Mouse (Mus musculus) MEL (cell line): ENCODE measurements around the gene Olfr340. TPM values are rescaled to one million over a fixed set of nuclear protein-coding genes. Genes with fewer than 3 reads are reported as not detected.
"Not testable (repeated sequence)": the region's sequence is repeated elsewhere in the genome, so short reads cannot be mapped to it uniquely, and the experiment has no call there.

ENCODE experiments used
- DNase-seq: peaks from one replicate; pipeline ENCODE4 v3.0.0; 2011; ENCODE audit warnings: low read depth, low spot score
- H3K27ac ChIP-seq: 2 replicates; pipeline ENCODE4 v1.5.1; 2012; ENCODE audit warnings: low read depth, mild to moderate bottlenecking, control low read depth, low read length, moderate library complexity; ENCODE audit not compliant: control insufficient read depth
- H3K27me3 ChIP-seq, 2 experiments: fragments of 150-350 bp in 1 of 2; sonication (generic) in 1 of 2; 2 replicates each; pipeline ENCODE4 v1.6.1; 2012; ENCODE audit warnings: low read length in 2 of 2, mild to moderate bottlenecking in 2 of 2, improper control_type of control experiment in 1 of 2, moderate library complexity in 1 of 2; ENCODE audit not compliant: insufficient read depth in 2 of 2, control insufficient read depth in 1 of 2
- H3K36me3 ChIP-seq, 2 experiments: 2 replicates each; pipeline ENCODE4 v1.6.1; 2012 to 2014; ENCODE audit warnings: low read length in 2 of 2, improper control_type of control experiment in 1 of 2, inconsistent platforms in 1 of 2, mild to moderate bottlenecking in 1 of 2; ENCODE audit not compliant: insufficient read depth in 2 of 2, control insufficient read depth in 1 of 2
- H3K4me1 ChIP-seq, 2 experiments: fragments of 150-350 bp in 1 of 2; sonication (generic) in 1 of 2; 2 replicates each; pipeline ENCODE4 v1.6.1; 2012; ENCODE audit warnings: low read length in 2 of 2, improper control_type of control experiment in 1 of 2, mild to moderate bottlenecking in 1 of 2; ENCODE audit not compliant: insufficient read depth in 2 of 2, control insufficient read depth in 1 of 2
- H3K4me3 ChIP-seq, 2 experiments: fragments of 150-350 bp in 1 of 2; sonication (generic) in 1 of 2; 2 replicates each; pipeline ENCODE4 v1.5.1; 2012; ENCODE audit warnings: low read depth in 2 of 2, low read length in 2 of 2, mild to moderate bottlenecking in 2 of 2, moderate library complexity in 2 of 2, control low read depth in 1 of 2, improper control_type of control experiment in 1 of 2; ENCODE audit not compliant: control insufficient read depth in 1 of 2, insufficient read depth in 1 of 2
- H3K79me2 ChIP-seq: 2 replicates; pipeline ENCODE4 v1.6.1; 2012; ENCODE audit warnings: mild to moderate bottlenecking, low read length, moderate library complexity; ENCODE audit not compliant: control insufficient read depth, poor library complexity, insufficient read depth
- H3K9ac ChIP-seq: 2 replicates; pipeline ENCODE4 v1.6.1; 2012; ENCODE audit warnings: low read depth, mild to moderate bottlenecking, control low read depth, low read length, moderate library complexity; ENCODE audit not compliant: control insufficient read depth, poor library complexity, severe bottlenecking
- H3K9me3 ChIP-seq: fragments of 150-350 bp; sonication (generic); replicated peaks from 2 replicates; pipeline ENCODE4 v1.6.1; 2012; ENCODE audit warnings: mild to moderate bottlenecking, low read length, improper control_type of control experiment, moderate library complexity; ENCODE audit not compliant: insufficient read depth
- BHLHE40 ChIP-seq: IDR thresholded peaks from 2 replicates; pipeline ENCODE4 v1.6.1; 2012; ENCODE audit warnings: low read depth, mild to moderate bottlenecking, inconsistent platforms, low read length, improper control_type of control experiment, borderline replicate concordance
- CHD2 ChIP-seq: IDR thresholded peaks from 2 replicates; pipeline ENCODE4 v1.6.1; 2011; ENCODE audit warnings: low read length, improper control_type of control experiment
- GABPA ChIP-seq: IDR thresholded peaks from 2 replicates; pipeline ENCODE4 v1.6.1; 2012; ENCODE audit warnings: low read depth, mild to moderate bottlenecking, inconsistent platforms, low read length, improper control_type of control experiment, moderate library complexity
- JUND ChIP-seq: IDR thresholded peaks from 2 replicates; pipeline ENCODE4 v1.6.1; 2011; ENCODE audit warnings: low read depth, mild to moderate bottlenecking, improper control_type of control experiment, low read length
- KAT2A ChIP-seq: conservative IDR thresholded peaks from 2 replicates; pipeline ENCODE4 v1.6.1; 2012; ENCODE audit warnings: low read depth, low read length, improper control_type of control experiment, inconsistent platforms
- MAZ ChIP-seq: IDR thresholded peaks from 2 replicates; pipeline ENCODE4 v1.6.1; 2012; ENCODE audit warnings: low read depth, mild to moderate bottlenecking, inconsistent platforms, low read length, improper control_type of control experiment
- MXI1 ChIP-seq: IDR thresholded peaks from 2 replicates; pipeline ENCODE4 v1.6.1; 2011; ENCODE audit warnings: mild to moderate bottlenecking, low read depth, low read length, improper control_type of control experiment
- MYB ChIP-seq: IDR thresholded peaks from 2 replicates; pipeline ENCODE4 v1.6.1; 2011; ENCODE audit warnings: mild to moderate bottlenecking, low read depth, low read length, improper control_type of control experiment
- MYC ChIP-seq: IDR thresholded peaks from 2 replicates; pipeline ENCODE4 v1.6.1; 2011; ENCODE audit warnings: low read depth, mild to moderate bottlenecking, low read length, improper control_type of control experiment, moderate library complexity
- RCOR1 ChIP-seq: IDR thresholded peaks from 2 replicates; pipeline ENCODE4 v1.6.1; 2012; ENCODE audit warnings: low read depth, mild to moderate bottlenecking, inconsistent platforms, low read length, improper control_type of control experiment
- TBP ChIP-seq: IDR thresholded peaks from 2 replicates; pipeline ENCODE4 v1.8.0; 2011; ENCODE audit warnings: low read depth, low read length, improper control_type of control experiment
- UBTF ChIP-seq: IDR thresholded peaks from 2 replicates; pipeline ENCODE4 v1.6.1; 2012; ENCODE audit warnings: low read depth, mild to moderate bottlenecking, inconsistent platforms, low read length, improper control_type of control experiment, moderate library complexity, borderline replicate concordance; ENCODE audit not compliant: insufficient read depth
- USF1 ChIP-seq: IDR thresholded peaks from 2 replicates; pipeline ENCODE4 v1.6.1; 2014; ENCODE audit warnings: low read depth, mild to moderate bottlenecking, inconsistent platforms, low read length, improper control_type of control experiment, moderate library complexity
- ZKSCAN1 ChIP-seq: IDR thresholded peaks from 2 replicates; pipeline ENCODE4 v1.6.1; 2012; ENCODE audit warnings: low read depth, mild to moderate bottlenecking, inconsistent platforms, low read length, improper control_type of control experiment, moderate library complexity
- polyA plus RNA-seq, 2 experiments: library from polyadenylated mRNA; stranded (reverse) in 1 of 2; unstranded in 1 of 2; fragments of >175 nt in 1 of 2; fragments of >200 nt in 1 of 2; gene quantifications; 2 replicates each; pipeline versions ENCODE4 v1.2.1 to v1.2.4; 2012; ENCODE audit warnings: low replicate concordance in 2 of 2, low read depth in 1 of 2; ENCODE audit not compliant: insufficient read length in 2 of 2, insufficient read depth in 1 of 2, missing spikeins in 1 of 2
- total RNA-seq: library from RNA; depleted of rRNA; stranded (reverse); fragments of 300-350 nt; gene quantifications from 2 replicates; pipeline ENCODE4 v1.2.3, GENCODE M21; 2012; rRNA removed

The Olfr340 gene
- total RNA-seq (not detected in 2 replicates), polyA plus RNA-seq (not detected)

DNA sequence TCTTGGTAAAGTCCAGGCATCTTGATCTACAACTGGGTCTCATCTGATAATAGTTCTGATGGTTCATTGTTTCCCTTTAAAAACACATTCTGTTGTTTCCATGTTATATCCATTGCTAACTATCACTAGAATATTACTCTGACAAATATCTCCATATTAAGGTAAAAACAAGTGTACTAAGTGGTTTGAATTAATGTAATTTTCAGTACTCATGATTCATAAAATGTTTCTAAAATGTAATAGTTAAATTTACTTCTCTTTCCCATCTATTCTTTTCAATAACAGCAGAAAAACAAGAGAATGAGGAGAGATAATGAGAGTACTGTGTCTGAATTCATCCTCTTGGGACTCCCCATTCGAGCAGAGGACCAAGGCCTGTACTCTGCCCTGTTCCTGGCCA is at the start of gene Olfr340:
Gene Olfr340, plus strand, starts transcription at position 301 of the 400 bp plus-strand sequence.
- no peak within 1 kb of the TSS for H3K27ac ChIP-seq
- no peak within 1 kb of the TSS for H3K4me3 ChIP-seq
- no peaks in the 10 kb centered on the region for H3K27me3 ChIP-seq
- H3K9me3 ChIP-seq, result no peaks in the 10 kb centered on the region
- H3K79me2 ChIP-seq, result no peaks in the 10 kb centered on the region
- DNase-seq, result no peak
- no peaks in the 10 kb centered on the region for H3K4me1 ChIP-seq
- TF ChIP-seq ZKSCAN1 (no peak), GABPA (no peak), CHD2 (no peak), MYB (no peak), RCOR1 (no peak), MXI1 (no peak)
- H3K9ac ChIP-seq, result no peak within 1 kb of the TSS
- H3K36me3 ChIP-seq, result no peaks in the 10 kb centered on the region

DNA sequence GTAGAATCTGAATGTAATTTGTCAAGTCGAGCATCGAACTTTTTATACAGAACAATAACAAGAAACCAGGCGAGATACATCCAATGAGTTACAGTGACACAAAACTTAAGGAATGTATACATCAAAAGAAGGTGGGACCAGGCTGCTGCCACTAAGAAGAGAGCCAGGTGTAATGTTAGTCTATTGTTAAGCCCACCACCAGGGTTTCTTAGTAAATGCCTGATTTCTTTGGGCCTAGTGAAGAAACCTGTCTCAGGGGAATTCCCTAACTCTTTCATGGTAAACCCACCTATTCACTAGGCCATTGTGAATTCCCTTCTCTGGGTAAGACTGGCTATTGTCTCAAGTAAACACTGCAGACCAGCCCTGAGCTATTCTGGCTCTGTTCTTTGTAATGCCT is 37.2 kb upstream of the Olfr340 start:
- not testable (repeated sequence) for H3K27me3 ChIP-seq, H3K79me2 ChIP-seq, H3K9ac ChIP-seq, H3K36me3 ChIP-seq, H3K4me3 ChIP-seq, H3K9me3 ChIP-seq, DNase-seq, H3K27ac ChIP-seq, H3K4me1 ChIP-seq

DNA sequence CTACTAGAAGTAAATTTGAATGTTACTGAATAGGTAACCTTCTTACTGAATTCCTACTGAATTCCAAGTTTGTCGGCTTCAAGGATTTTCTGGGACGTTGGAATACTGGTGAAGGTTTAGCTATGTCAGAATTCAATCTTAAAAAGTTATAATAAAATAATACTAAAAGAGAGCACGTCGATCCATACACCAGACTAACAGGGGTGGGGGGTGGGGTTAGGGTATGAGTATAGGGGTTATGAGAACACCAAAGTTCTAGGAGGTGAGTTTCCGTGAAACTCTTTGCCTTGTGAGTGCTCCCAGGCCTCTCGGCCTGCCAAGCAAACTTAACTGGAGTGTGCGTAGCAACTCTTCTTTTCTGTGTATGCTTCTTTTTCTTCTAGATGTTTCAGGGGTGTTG is 36.8 kb upstream of the Olfr340 start:
- not testable (repeated sequence) for H3K27ac ChIP-seq, H3K9ac ChIP-seq, H3K79me2 ChIP-seq, H3K36me3 ChIP-seq, DNase-seq, H3K4me1 ChIP-seq, H3K27me3 ChIP-seq, H3K9me3 ChIP-seq, H3K4me3 ChIP-seq

DNA sequence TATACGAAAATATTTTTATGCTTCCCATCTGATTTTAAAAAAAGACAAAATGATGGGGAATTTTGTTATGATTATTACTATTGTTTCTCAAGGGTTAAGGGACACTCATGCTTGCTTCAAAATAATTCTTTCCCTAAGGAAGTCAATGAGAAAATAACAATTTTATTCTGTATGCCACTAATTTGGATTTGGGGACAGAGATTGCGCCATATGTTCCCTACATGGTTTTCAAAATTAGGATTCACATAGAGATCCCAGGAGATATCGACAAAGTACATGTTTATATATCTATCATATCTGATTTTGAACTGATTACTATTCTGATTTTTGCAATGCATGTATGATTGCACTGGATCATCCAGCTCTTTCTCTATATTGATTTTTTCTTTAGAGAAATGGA is 33.7 kb upstream of the Olfr340 start, which contains the start of gene Olfr339:
Gene Olfr339, plus strand, starts transcription at position 301 of the 400 bp plus-strand sequence.
- no peaks in the 10 kb centered on the region for H3K79me2 ChIP-seq
- H3K36me3 ChIP-seq, result no peaks in the 10 kb centered on the region
- no peaks in the 10 kb centered on the region for H3K27me3 ChIP-seq
- H3K9me3 ChIP-seq, result no peaks in the 10 kb centered on the region
- H3K4me1 ChIP-seq, result no peaks in the 10 kb centered on the region
- H3K4me3 ChIP-seq, result no peak within 1 kb of the TSS
- H3K27ac ChIP-seq, result no peak within 1 kb of the TSS
- DNase-seq, result no peak
- no peak for TF ChIP-seq TBP
- no peak for TF ChIP-seq MYC
- no peak for TF ChIP-seq BHLHE40
- TF ChIP-seq ZKSCAN1, result no peak
- no peak for TF ChIP-seq RCOR1
- no peak for TF ChIP-seq USF1
- no peak for TF ChIP-seq KAT2A
- TF ChIP-seq MAZ, result no peak
- no peak for TF ChIP-seq JUND
- TF ChIP-seq UBTF, result no peak
- no peak within 1 kb of the TSS for H3K9ac ChIP-seq
